Mouse (Mus musculus): ENCODE data around the gene Sik1.

The Sik1 gene

DNA sequence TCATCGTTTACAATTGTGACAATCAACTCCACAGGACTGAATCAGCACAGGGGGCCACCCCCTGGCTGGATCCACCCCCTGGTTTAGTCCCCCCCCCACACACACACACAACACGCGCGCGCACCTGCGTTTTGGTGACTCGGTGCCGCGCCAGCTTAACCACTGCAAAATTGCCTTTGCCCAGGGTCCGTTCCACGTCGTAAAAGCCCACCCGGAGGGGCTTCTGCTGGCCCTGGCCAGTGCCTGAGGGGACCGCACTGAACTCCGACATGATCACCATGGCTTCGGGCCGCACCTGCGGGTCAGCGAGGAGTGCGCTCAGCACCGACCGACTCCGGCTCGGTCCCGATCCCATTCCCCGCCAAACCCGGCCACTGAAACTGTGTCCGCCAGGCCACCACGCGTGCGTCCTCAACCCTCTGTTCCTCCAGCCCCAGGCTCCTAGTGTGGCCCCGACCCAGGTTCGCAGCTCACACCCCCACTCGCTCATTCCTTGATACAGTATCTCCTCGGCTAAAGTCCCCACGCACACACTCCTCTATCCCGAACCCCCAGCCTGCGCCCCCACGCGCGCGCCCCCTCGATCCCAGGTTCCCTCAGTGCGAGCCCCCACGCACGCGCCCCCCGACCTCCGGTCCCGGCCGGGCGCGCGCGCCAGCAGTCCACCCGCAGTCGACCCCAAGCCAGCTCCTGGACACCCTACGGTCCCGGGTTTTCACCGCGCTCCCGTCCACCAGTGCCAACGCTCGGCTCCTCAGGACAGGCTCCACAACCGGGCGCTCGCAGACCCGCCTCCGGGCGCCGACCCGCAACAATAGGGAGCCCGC, 621 bp downstream of the Sik1 start:
- peak; percentile 27 for DNase-seq (ENCODE audit: low spot score)

DNA sequence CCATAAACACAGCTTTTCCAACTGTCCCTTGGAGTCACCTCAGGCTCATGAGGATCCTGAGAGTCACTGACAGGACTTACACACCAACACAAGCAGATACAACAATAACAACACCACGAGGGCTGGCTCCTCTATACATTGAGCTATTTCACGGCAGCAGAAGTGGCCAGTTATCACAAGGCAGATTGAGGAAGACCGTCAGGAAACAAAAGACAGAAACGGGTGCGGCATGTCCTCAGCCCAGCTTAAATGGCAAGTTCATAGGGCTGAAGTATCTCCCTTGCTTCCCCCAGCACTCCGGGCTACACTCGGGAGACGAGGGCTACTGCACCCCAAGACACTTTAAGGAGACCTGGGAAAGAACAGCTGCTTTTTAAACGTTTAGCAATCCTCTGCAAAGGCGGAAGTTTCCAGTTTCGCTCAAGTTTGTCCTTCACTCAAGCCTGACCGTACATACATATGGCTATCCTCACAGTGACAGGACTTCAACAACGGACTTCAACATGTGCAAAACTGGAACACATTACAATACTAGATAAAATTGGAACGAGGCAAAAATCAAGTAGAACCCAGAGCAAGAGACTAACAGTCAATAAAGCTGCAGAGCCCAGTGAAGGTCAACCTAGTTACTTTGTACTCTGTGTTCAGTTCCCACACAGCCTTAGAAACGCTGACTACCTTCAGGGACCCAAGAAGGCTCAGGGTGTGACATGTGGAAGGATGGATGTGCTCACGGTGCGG, 2.0 kb downstream of the Sik1 start:
- DNase-seq (ENCODE audit: low spot score): no peak

- DNase-seq (ENCODE audit: low spot score): no peak
These were observed 2.7 kb downstream of the Sik1 start for GRCm38 (mm10) chr17:31852782-31853447.

DNA sequence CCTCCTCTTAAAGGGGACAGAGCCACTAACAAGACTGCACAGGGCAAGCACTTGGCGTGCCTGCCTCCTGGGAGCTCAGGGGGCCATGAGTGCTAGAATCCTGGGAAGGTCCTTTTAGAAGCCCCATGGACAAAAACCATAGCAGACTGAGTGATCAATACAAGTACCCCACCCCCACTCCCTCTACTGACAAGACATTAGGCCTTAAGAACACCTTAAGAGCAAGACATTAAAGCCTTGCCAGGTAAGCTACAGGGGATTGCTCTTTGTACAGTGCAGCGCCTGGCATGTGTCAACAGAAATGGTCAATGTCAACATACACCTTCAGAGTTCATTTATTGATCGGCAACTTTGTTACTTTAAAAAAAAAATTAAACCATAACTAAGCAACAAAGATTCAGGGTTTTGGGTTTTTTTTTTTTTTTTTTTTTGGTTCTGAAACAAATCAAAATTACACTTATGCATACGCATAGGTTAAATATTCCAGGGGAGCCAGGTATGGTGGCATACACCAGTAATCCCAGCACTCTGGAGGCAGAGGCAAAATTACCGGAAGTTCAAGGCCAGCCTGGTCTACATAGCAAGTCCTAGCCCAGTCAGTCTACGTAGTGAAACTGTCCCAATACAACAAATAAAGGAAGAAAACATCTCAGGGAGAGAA, 3.7 kb downstream of the Sik1 start:
- DNase-seq (ENCODE audit: low spot score): no peak

- DNase-seq (ENCODE audit: low spot score): no peak
These were observed 5.1 kb downstream of the Sik1 start for GRCm38 (mm10) chr17:31850457-31850980.

- no peak for DNase-seq (ENCODE audit: low spot score)
These were observed 8.6 kb downstream of the Sik1 start for GRCm38 (mm10) chr17:31846970-31847369.

- no peak for DNase-seq (ENCODE audit: low spot score)
These were observed 9.3 kb downstream of the Sik1 start for GRCm38 (mm10) chr17:31846352-31846751.

GRCm38 (mm10) chr17:31843891-31844290, 11.7 kb downstream of the Sik1 start:
- DNase-seq (ENCODE audit: low spot score): no peak

GRCm38 (mm10) chr17:31842930-31843822, 12.4 kb downstream of the Sik1 start:
- DNase-seq (ENCODE audit: low spot score): no peak

- DNase-seq (ENCODE audit: low spot score): peak; percentile 43
These were observed 13.6 kb downstream of the Sik1 start for GRCm38 (mm10) chr17:31841842-31842611.

DNA sequence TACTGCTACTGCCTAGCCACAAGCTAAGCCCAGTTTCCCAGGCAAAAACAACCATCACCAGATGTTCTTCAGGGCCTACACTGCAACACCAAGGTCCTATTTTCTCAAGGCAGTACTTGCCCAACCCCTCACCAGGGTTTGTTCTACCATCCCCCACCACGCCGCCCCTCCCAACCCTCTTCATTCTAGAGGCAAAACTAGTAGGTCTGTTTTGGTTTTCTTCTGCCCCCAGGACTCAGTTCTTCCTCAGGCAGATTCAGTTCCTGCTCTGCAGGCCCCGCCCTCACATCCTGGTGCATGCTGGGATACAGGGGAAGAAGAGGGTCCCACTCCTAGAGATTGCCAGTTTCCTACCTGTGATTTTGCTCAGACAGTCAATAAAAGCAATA, 14.2 kb downstream of the Sik1 start:
- DNase-seq (ENCODE audit: low spot score): no peak

DNA sequence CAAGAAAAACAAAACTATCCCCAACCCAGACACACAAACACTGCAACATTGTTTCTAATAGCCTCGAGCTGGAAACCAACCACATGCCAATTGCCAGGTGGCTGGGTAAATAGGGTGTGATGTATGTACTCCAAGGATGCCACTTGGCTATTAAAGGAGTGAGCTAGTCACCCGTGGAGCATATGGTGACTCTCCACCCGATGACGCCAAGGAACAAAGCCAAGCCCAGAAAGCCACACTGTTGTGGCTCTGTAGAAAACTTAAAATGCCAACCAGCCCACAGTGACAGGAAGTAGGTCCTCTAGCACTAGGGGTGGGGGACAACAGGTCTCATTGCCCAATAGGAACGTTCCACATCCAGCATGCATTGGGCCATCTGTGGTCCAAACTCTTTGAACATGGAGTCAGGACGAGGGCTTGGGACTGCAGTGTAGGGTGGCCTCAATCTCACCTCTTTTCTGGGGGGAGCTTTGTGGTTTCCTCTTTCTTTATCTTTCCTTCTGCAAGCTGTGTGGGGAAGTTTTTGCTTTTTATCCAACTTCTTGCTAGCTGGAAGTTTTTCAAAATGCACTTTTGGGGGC, 15.1 kb downstream of the Sik1 start:
- no peak for DNase-seq (ENCODE audit: low spot score)

DNA sequence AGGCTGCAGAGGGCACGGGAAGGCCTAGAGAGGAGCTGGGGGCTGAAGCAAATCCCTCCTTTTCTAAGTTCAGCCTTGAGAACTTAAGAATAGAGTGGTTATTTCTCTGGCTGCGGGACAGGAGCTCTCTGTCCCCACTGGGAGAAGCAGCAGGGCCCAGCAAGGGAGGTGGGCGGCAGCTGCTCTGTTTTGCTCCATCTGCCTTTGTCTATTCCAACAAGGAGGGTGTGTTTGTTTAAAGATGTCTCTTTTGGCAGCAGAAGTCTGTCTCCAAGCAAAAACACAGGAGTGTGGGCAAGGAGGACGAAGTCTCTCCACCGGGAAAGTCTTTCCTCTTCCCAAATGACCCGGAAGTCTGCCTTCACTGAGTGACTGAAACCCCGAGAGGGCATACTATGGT, 18.8 kb downstream of the Sik1 start:
- DNase-seq (ENCODE audit: low spot score): no peak

GRCm38 (mm10) chr17:31836264-31836607, 19.4 kb downstream of the Sik1 start:
- no peak for DNase-seq (ENCODE audit: low spot score)

DNA sequence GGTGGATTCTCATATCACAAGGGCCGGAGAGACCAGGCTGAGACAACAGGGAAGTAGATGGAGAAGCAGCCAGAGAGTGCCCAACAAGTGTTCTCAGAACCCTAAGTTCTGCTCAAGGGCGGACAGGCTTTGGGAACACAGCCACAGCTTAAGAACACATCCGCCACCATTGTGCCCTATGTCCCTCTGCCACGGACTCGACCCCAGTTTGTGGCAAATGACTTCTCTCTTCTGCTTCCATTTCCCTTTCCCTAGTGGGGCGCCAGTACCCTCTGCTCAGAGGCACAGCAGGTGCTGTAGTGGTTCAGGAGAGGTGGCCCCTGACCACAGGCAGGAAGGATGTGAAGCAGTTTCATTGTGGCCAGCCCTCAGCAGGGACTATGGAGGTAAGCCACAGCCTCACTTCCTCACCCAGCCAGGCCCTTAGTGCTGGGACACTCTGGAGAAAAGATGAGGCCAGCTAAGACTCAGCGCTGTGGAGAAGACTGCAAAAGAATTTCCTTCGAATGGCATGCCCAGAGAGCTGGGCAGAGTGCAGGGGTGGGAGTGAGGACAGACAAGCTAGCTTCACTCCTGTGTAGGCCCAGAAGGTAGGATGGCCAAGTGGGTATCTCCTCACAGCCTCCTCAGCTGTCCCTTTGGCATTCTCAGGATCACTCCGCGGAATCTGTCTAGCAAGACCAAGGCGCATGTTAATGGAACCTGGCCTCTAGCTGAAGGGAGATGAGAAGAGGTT, 19.9 kb downstream of the Sik1 start:
- DNase-seq (ENCODE audit: low spot score): no peak

DNA sequence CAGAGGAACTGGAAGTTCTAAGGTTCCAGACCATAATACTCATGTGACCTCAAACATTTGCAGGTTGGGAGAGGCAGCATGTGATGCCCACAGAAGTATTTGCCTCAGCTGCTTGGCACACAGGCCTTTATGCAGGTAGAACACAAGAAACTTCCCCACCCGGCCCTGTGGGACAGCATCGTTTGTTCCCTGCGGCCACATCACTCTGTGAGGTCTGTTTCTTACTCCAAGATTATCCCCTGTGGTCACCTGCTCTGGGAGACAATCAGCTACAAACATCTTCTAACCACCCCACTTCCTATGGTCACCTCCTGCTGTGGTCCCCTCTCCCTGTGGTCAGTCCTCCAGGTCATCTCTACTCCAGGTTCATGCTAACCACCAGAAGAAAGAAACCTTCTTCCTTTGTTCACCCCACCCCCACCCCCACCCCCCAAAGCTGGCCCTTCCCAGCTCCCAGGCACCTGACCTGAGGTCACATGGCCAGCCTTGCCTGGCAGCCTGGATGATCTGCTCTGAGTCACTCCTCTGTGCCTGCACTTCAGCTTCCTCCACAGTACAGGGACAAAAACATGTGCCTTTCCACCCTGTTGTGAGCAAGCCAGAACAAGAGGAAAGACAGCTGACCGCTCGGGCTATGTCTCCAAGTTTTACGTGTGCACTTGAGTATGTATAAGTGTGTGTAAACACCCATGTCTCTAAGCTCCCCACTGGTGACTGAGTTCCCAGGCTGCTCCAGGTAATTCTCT, 21.1 kb downstream of the Sik1 start:
- peak; percentile 36 for DNase-seq (ENCODE audit: low spot score)

DNA sequence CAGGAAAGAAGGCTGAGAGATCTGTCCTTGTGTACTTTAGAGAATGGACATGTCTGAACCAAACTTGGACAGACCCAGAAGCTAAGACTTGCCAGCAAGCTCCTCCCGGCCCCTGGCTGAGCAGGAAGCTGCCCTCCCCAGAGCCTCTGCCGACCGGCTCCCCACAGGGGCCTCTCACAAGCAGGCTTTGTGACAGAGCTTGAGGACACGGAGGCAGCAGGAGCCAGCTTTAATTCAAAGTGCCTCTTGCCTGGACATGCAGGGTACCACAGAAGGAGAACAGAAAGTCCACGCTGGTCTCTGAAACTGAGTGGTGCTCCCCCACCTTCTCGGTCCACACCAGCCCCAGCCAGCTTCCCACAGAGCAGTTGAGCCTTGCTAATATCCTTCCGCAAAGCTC, 21.9 kb downstream of the Sik1 start:
- no peak for DNase-seq (ENCODE audit: low spot score)

- DNase-seq (ENCODE audit: low spot score): no peak
These were observed 23.0 kb downstream of the Sik1 start for GRCm38 (mm10) chr17:31832577-31832964.

All from ovary, adult 18-20 months (tissue).